Mouse (Mus musculus): ENCODE results near the gene Stk19. TPM values are rescaled to one million over a fixed set of nuclear protein-coding genes. Genes with fewer than 3 reads are reported as not detected.
"Not testable (repeated sequence)": the region's sequence is repeated elsewhere in the genome, so short reads cannot be mapped to it uniquely, and the experiment has no call there.

Gene Stk19
- polyA plus RNA-seq, 1 experiment from 2014 or later, result 29.4 TPM

DNA sequence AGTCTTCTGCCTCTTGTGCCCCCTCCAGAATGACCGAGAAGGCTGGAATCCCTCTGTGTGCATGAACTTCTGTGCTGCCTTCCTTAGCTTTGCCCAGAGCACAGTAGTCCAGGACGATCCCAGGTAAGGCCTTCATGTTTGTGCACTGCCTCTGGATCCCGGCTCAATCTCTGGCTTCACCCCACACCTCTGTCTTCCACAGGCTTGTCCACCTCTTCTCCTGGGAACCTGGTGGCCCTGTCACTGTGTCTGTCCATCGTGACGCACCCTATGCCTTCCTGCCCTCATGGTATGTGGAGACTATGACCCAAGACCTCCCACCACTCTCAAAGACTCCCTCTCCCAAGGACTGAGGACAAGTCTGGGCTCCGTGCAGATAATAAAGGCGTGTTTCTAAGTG lies 2.0 kb upstream of the Stk19 start:
- Histone ChIP-seq H3K4me3 (no peak overlapping the region), H3K36me3 (peaks cover 54% of the 10 kb centered on the region)
- no peak for ATAC-seq (ENCODE audit: insufficient number of reproducible peaks, insufficient read depth, low FRiP score, low TSS enrichment, low read depth)

GRCm38 (mm10) chr17:34837464-34838324 lies 949 bp upstream of the Stk19 start:
- WGBS, result 39% methylated on average over 42 of the region's 43 CpGs

More for the DNA sequence above, 2.0 kb upstream of the Stk19 start:
- H3K9ac ChIP-seq, result peak overlapping the region; percentile 27; the same call in 1 of the 2 replicates
- H3K27ac ChIP-seq, result no peak overlapping the region
- H3K4me2 ChIP-seq, result no peak overlapping the region
- WGBS, result 89% methylated on average over 7 of the region's 7 CpGs
- no peaks in the 10 kb centered on the region for H3K9me3 ChIP-seq
- peaks cover 22% of the 10 kb centered on the region for H3K4me1 ChIP-seq
- H3K27me3 ChIP-seq, result no peaks in the 10 kb centered on the region

DNA sequence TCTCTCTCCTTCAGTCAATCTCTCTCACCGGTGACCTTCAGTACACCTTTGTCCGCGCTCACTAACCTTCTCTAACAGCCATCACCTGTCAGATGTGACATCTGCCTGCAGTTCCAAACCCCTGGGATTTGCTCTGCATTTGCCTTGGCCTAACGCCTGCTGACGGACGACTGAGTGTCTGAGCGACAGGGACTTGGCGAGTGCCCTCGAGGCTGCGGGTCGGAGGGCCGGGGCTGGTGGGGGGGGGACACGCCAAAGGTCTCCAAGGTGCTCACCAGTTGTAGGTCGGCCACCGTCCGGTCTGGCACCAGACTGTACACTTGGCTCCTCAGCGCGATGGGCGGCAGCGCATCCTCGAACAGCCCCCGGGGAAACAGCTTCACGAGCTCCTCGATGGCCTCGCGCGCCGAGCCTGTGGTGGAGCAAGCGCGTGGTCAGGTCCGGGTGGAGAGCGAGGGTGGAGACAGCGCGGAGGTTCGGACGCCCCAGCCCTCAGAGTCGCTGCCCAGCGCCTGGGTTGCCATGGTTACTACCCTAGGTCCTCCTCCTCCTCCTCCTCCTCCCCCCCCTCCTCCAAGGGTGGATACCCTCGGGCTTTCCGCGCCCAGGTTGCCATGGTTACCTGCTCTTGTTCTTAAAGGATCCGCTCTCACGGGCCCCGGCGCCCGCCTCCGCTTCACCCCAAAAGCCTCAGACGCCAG lies 440 bp downstream of the Stk19 start:
- H3K27me3 ChIP-seq, result no peaks in the 10 kb centered on the region
- H3K4me3 ChIP-seq, result peak overlapping the region; percentile 84
- H3K4me1 ChIP-seq, result peaks cover 22% of the 10 kb centered on the region
- peak overlapping the region; percentile 92 for H3K4me2 ChIP-seq
- 4% methylated on average over 48 of the region's 48 CpGs for WGBS
- H3K36me3 ChIP-seq, result peaks cover 55% of the 10 kb centered on the region
- ATAC-seq (ENCODE audit: insufficient number of reproducible peaks, insufficient read depth, low FRiP score, low TSS enrichment, low read depth), result peak; percentile 21; the same call in 1 of the 2 replicates
- H3K27ac ChIP-seq, result peak overlapping the region; percentile 85; the same call in 1 of the 2 replicates
- H3K9me3 ChIP-seq, result no peaks in the 10 kb centered on the region
- H3K9ac ChIP-seq, result peak overlapping the region; percentile 86

More at GRCm38 (mm10) chr17:34837464-34838324, 949 bp upstream of the Stk19 start:
- peak overlapping the region; percentile 84 for H3K4me3 ChIP-seq
- peaks cover 56% of the 10 kb centered on the region for H3K36me3 ChIP-seq
- H3K4me2 ChIP-seq, result peak overlapping the region; percentile 92
- peaks cover 22% of the 10 kb centered on the region for H3K4me1 ChIP-seq
- H3K9ac ChIP-seq, result peak overlapping the region; percentile 86
- no peaks in the 10 kb centered on the region for H3K9me3 ChIP-seq
- H3K27ac ChIP-seq, result peak overlapping the region; percentile 85; the same call in 1 of the 2 replicates
- no peak for ATAC-seq (ENCODE audit: insufficient number of reproducible peaks, insufficient read depth, low FRiP score, low TSS enrichment, low read depth)
- H3K27me3 ChIP-seq, result no peaks in the 10 kb centered on the region

DNA sequence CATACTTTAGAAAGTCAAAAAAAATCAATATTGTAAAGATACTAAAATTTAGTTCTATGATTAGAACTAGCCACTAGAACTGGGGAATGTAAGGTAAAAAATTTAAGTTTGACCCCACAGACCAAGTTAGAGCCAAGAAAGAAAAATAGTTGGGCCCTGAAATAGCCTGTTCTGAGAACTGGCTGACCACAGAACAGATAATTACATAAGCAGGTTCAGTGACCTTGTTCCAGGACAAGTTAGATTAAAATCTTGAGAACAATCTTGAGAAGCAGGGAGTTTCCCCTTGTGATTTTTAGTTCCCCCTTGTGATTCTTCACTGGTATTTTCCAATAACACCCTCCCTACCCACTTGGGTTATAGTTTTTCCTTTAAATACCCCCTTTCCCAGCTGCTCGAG lies 6.0 kb downstream of the Stk19 start:
- not testable (repeated sequence) for H3K4me3 ChIP-seq; H3K4me2 ChIP-seq; ATAC-seq (ENCODE audit: insufficient number of reproducible peaks, insufficient read depth, low FRiP score, low TSS enrichment, low read depth); H3K4me1 ChIP-seq; H3K9ac ChIP-seq; H3K27ac ChIP-seq; H3K27me3 ChIP-seq; H3K9me3 ChIP-seq
- WGBS, result 78% methylated on average over 1 of the region's 1 CpGs
- peaks cover 69% of the 10 kb centered on the region for H3K36me3 ChIP-seq

DNA sequence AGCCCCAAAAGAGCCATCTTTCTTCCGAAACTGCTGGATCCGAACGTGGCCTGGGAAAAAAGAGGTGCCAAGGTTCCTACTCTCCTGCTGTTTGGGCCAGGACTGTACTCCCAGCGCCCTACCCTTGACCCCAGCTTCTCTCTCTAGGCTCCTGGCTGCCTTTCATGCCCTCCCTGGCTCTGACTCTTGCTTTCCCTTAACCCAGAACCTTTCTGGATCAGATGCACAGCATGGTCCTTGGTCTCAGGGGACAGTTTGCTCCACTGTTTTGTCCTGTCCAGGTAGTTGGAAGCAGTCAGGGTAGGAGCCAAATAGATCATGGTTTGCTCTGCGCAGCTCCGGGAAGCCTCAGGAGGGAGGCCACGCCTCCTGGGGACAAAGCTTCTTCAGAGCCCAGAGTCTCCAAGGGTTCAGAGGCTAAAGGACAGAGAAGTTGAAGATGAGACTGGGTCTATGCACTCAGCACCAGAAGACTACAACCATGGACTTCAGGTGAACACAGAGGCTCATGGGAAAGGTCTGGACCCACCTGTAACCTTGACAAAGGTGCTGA lies 21.9 kb downstream of the Stk19 start:
- Histone ChIP-seq H3K9me3 (no peaks in the 10 kb centered on the region), H3K36me3 (no peaks in the 10 kb centered on the region), H3K27me3 (no peaks in the 10 kb centered on the region), H3K9ac (no peak overlapping the region), H3K4me2 (no peak overlapping the region), H3K4me3 (no peak overlapping the region), H3K27ac (no peak overlapping the region), H3K4me1 (no peaks in the 10 kb centered on the region)
- 77% methylated on average over 7 of the region's 7 CpGs for WGBS
- no peak for ATAC-seq (ENCODE audit: insufficient number of reproducible peaks, insufficient read depth, low FRiP score, low TSS enrichment, low read depth)

GRCm38 (mm10) chr17:34813747-34814146 lies 23.0 kb downstream of the Stk19 start:
- H3K9me3 ChIP-seq; ATAC-seq (ENCODE audit: insufficient number of reproducible peaks, insufficient read depth, low FRiP score, low TSS enrichment, low read depth); H3K4me1 ChIP-seq; H3K9ac ChIP-seq; H3K27me3 ChIP-seq; H3K36me3 ChIP-seq; H3K4me3 ChIP-seq; H3K27ac ChIP-seq; H3K4me2 ChIP-seq: not testable (repeated sequence)
- 65% methylated on average over 12 of the region's 12 CpGs for WGBS

GRCm38 (mm10) chr17:34811275-34811674 lies 25.5 kb downstream of the Stk19 start:
- H3K9me3 ChIP-seq, result no peaks in the 10 kb centered on the region
- 75% methylated on average over 15 of the region's 15 CpGs for WGBS
- H3K27ac ChIP-seq, result no peak overlapping the region
- H3K36me3 ChIP-seq, result no peaks in the 10 kb centered on the region
- H3K4me2 ChIP-seq, result no peak overlapping the region
- ATAC-seq (ENCODE audit: insufficient number of reproducible peaks, insufficient read depth, low FRiP score, low TSS enrichment, low read depth), result no peak
- H3K27me3 ChIP-seq, result no peaks in the 10 kb centered on the region
- H3K4me3 ChIP-seq, result no peak overlapping the region
- no peak overlapping the region for H3K9ac ChIP-seq
- H3K4me1 ChIP-seq, result no peaks in the 10 kb centered on the region

- not testable (repeated sequence) for H3K36me3 ChIP-seq; H3K9me3 ChIP-seq; H3K4me3 ChIP-seq; H3K27me3 ChIP-seq; H3K9ac ChIP-seq; H3K4me1 ChIP-seq; H3K4me2 ChIP-seq; ATAC-seq (ENCODE audit: insufficient number of reproducible peaks, insufficient read depth, low FRiP score, low TSS enrichment, low read depth); H3K27ac ChIP-seq
- 75% methylated on average over 8 of the region's 8 CpGs for WGBS
Measured at GRCm38 (mm10) chr17:34810811-34811210, 25.9 kb downstream of the Stk19 start.

GRCm38 (mm10) chr17:34810411-34810810 lies 26.3 kb downstream of the Stk19 start:
- 76% methylated on average over 5 of the region's 5 CpGs for WGBS
- H3K4me2 ChIP-seq; H3K4me3 ChIP-seq; H3K9ac ChIP-seq; H3K27ac ChIP-seq; H3K36me3 ChIP-seq; H3K9me3 ChIP-seq; H3K4me1 ChIP-seq; ATAC-seq (ENCODE audit: insufficient number of reproducible peaks, insufficient read depth, low FRiP score, low TSS enrichment, low read depth); H3K27me3 ChIP-seq: not testable (repeated sequence)

- WGBS, result 80% methylated on average over 6 of the region's 6 CpGs
- Histone ChIP-seq H3K4me2 (no peak overlapping the region), H3K9ac (no peak overlapping the region), H3K4me3 (no peak overlapping the region), H3K9me3 (peaks cover 3% of the 10 kb centered on the region), H3K27me3 (no peaks in the 10 kb centered on the region), H3K36me3 (no peaks in the 10 kb centered on the region), H3K27ac (no peak overlapping the region), H3K4me1 (no peaks in the 10 kb centered on the region)
- no peak for ATAC-seq (ENCODE audit: insufficient number of reproducible peaks, insufficient read depth, low FRiP score, low TSS enrichment, low read depth)
Measured at GRCm38 (mm10) chr17:34808599-34809205, 28.0 kb downstream of the Stk19 start.

DNA sequence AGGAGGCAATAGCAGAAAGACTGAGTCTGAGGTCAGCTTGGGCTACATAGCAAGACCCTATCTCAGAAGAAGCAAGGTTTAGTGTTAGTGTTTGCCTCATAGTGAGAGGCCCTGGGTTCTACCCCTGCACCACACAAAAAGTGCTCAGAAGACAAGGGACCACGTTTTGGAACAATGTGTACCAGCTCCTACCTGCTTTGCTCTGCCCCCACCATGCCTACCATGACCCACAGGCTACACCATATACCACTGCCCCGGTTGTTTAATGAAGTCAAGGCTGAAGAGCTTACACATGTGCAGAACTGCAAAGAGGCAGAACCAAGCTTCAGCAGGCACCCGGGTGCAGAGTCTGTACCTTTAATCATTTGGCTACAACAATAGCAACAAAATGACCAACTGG lies 29.6 kb downstream of the Stk19 start:
- Histone ChIP-seq H3K4me3 (no peak overlapping the region), H3K27ac (no peak overlapping the region), H3K4me1 (no peaks in the 10 kb centered on the region), H3K9me3 (peaks cover 3% of the 10 kb centered on the region), H3K36me3 (no peaks in the 10 kb centered on the region), H3K27me3 (no peaks in the 10 kb centered on the region), H3K9ac (no peak overlapping the region), H3K4me2 (no peak overlapping the region)
- WGBS, result 74% methylated on average over 3 of the region's 3 CpGs
- ATAC-seq (ENCODE audit: insufficient number of reproducible peaks, insufficient read depth, low FRiP score, low TSS enrichment, low read depth), result no peak
